ENCODE assay signal across 24 mouse cellular contexts in genomic region chr9:81945624-81946023, GRCm38 (mm10).
DNase-seq lines count a peak whose midpoint lies in the region; ATAC-seq and TF ChIP-seq lines count a peak whose summit lies in the region.
"Had no signal": no experiment of that assay in that cellular context is flagged by ENCODE, and none has a peak within 500 bp of the region (broad histone marks: within the 10 kb centered on the region; RNA-seq: fewer than 3 reads in every experiment).

No protein-coding gene starts in this region.

- no peaks in the 10 kb centered on the region for H3K36me3 ChIP-seq in midbrain, embryonic 14.5 days (ENCODE audit: control insufficient read depth, insufficient read depth, low read length)
- H3K36me3 ChIP-seq in midbrain, postnatal 0 days (ENCODE audit: insufficient read depth, low read length) = no peaks in the 10 kb centered on the region
- H3K36me3 ChIP-seq in liver, postnatal 0 days (replicated peaks; ENCODE audit: insufficient read depth, low read length) = no peaks in the 10 kb centered on the region
- H3K36me3 ChIP-seq in intestine, embryonic 15.5 days = no peaks in the 10 kb centered on the region
- H3K36me3 ChIP-seq: forebrain, embryonic 10.5 days; forebrain, embryonic 15.5 days had no signal

- no peaks in the 10 kb centered on the region for H3K4me1 ChIP-seq in midbrain, embryonic 14.5 days (ENCODE audit: control insufficient read depth, insufficient read depth, low read length)
- no peaks in the 10 kb centered on the region for H3K4me1 ChIP-seq in midbrain, postnatal 0 days (ENCODE audit: insufficient read depth, low read length)
- no peaks in the 10 kb centered on the region for H3K4me1 ChIP-seq in liver, postnatal 0 days (ENCODE audit: insufficient read depth)
- no peaks in the 10 kb centered on the region for H3K4me1 ChIP-seq in intestine, embryonic 15.5 days (replicated peaks)
- H3K4me1 ChIP-seq: forebrain, embryonic 10.5 days; forebrain, embryonic 15.5 days had no signal

- no peak for TF ChIP-seq CTCF in midbrain, postnatal 0 days (IDR thresholded peaks at IDR 0.05)
- no peak for TF ChIP-seq CTCF in liver, postnatal 0 days (IDR thresholded peaks at IDR 0.05; ENCODE audit: low read depth)

- ATAC-seq in midbrain, embryonic 14.5 days (ENCODE audit: low FRiP score, low TSS enrichment) = no peak
- ATAC-seq in midbrain, postnatal 0 days (ENCODE audit: low FRiP score) = no peak
- ATAC-seq in common myeloid progenitor, adult 5-6 weeks (replicated peaks; ENCODE audit: low read depth, poor library complexity, severe bottlenecking) = peak; percentile 89
- ATAC-seq in megakaryocyte, adult 5-6 weeks (ENCODE audit: poor library complexity, severe bottlenecking) = peak; percentile 54
- no peak for ATAC-seq in liver, postnatal 0 days
- no peak for ATAC-seq in intestine, embryonic 15.5 days
- ATAC-seq: CD4-positive, CD25-positive, alpha-beta regulatory T cell, adult 4 months; forebrain, embryonic 15.5 days; hindbrain, postnatal 0 days; inflammation-experienced regulatory T-cells, adult 6 months; intestine, postnatal 0 days; Patski had no signal

- H3K27ac ChIP-seq in midbrain, embryonic 14.5 days (replicated peaks; ENCODE audit: low read depth, low read length) = no peak overlapping the region
- H3K27ac ChIP-seq in midbrain, postnatal 0 days (ENCODE audit: low read depth, low read length) = no peak overlapping the region
- H3K27ac ChIP-seq in liver, postnatal 0 days (ENCODE audit: low read depth) = no peak overlapping the region
- no peak overlapping the region for H3K27ac ChIP-seq in intestine, embryonic 15.5 days
- H3K27ac ChIP-seq: forebrain, embryonic 10.5 days; forebrain, embryonic 15.5 days; heart, adult 2 months; hindbrain, embryonic 14.5 days; hindbrain, postnatal 0 days had no signal

- no peaks in the 10 kb centered on the region for H3K9me3 ChIP-seq in midbrain, embryonic 14.5 days (ENCODE audit: control insufficient read depth, low read length)
- H3K9me3 ChIP-seq in midbrain, postnatal 0 days (ENCODE audit: low read length) = no peaks in the 10 kb centered on the region
- no peaks in the 10 kb centered on the region for H3K9me3 ChIP-seq in liver, postnatal 0 days (ENCODE audit: low read length)
- H3K9me3 ChIP-seq in intestine, embryonic 15.5 days = no peaks in the 10 kb centered on the region
- H3K9me3 ChIP-seq: forebrain, embryonic 10.5 days; forebrain, embryonic 15.5 days had no signal

- no peak for TF ChIP-seq EP300 in liver, postnatal 0 days (IDR thresholded peaks at IDR 0.05; ENCODE audit: low read depth)

- H3K27me3 ChIP-seq in midbrain, embryonic 14.5 days (ENCODE audit: control insufficient read depth, insufficient read depth, low read length) = no peaks in the 10 kb centered on the region
- no peaks in the 10 kb centered on the region for H3K27me3 ChIP-seq in midbrain, postnatal 0 days (ENCODE audit: insufficient read depth, low read length)
- H3K27me3 ChIP-seq in liver, postnatal 0 days (ENCODE audit: insufficient read depth, low read length) = no peaks in the 10 kb centered on the region
- H3K27me3 ChIP-seq in intestine, embryonic 15.5 days (replicated peaks) = no peaks in the 10 kb centered on the region
- H3K27me3 ChIP-seq: forebrain, embryonic 15.5 days; Patski had no signal

- no peak overlapping the region for H3K4me3 ChIP-seq in midbrain, embryonic 14.5 days (replicated peaks; ENCODE audit: low read depth, low read length)
- no peak overlapping the region for H3K4me3 ChIP-seq in midbrain, postnatal 0 days (ENCODE audit: low read depth, low read length)
- H3K4me3 ChIP-seq in liver, postnatal 0 days (ENCODE audit: low read depth, low read length) = no peak overlapping the region
- no peak overlapping the region for H3K4me3 ChIP-seq in intestine, embryonic 15.5 days (replicated peaks)
- H3K4me3 ChIP-seq: forebrain, embryonic 10.5 days; forebrain, embryonic 15.5 days; heart, adult 2 months had no signal

- WGBS in midbrain, embryonic 14.5 days = 70% methylated on average over 6 of the region's 6 CpGs
- WGBS in midbrain, postnatal 0 days = 76% methylated on average over 6 of the region's 6 CpGs
- 61% methylated on average over 6 of the region's 6 CpGs for WGBS in liver, postnatal 0 days (ENCODE audit: insufficient replicate concordance)
- WGBS in intestine, embryonic 15.5 days = 77% methylated on average over 6 of the region's 6 CpGs

- peak; percentile 8 for DNase-seq in midbrain, embryonic 14.5 days
- no peak for DNase-seq in midbrain, postnatal 0 days (ENCODE audit: low spot score)
- DNase-seq in liver, postnatal 0 days = no peak
- DNase-seq in adrenal gland, postnatal 36 days = no peak
- DNase-seq in urinary bladder, adult 18-20 months (ENCODE audit: low spot score in 2 of 2) = no peak
- DNase-seq: adrenal gland, postnatal 10 days; cerebellum, adult 11 months; cerebellum, adult 2 months; cerebellum, adult 9-11 months; cerebellum, postnatal 25 days; gastrocnemius, postnatal 25 days; heart, adult 2 months had no signal

- H3K4me2 ChIP-seq in midbrain, embryonic 14.5 days (ENCODE audit: low read length) = no peak overlapping the region
- no peak overlapping the region for H3K4me2 ChIP-seq in midbrain, postnatal 0 days (ENCODE audit: low read depth, low read length, poor library complexity, severe bottlenecking)
- H3K4me2 ChIP-seq in liver, postnatal 0 days (ENCODE audit: low read depth, low read length) = no peak overlapping the region
- no peak overlapping the region for H3K4me2 ChIP-seq in intestine, embryonic 15.5 days (replicated peaks)
- H3K4me2 ChIP-seq: forebrain, embryonic 15.5 days; heart, embryonic 11.5 days; hindbrain, embryonic 14.5 days had no signal

- no peak overlapping the region for H3K9ac ChIP-seq in midbrain, embryonic 14.5 days (replicated peaks; ENCODE audit: low read length)
- no peak overlapping the region for H3K9ac ChIP-seq in midbrain, postnatal 0 days (replicated peaks; ENCODE audit: low read length, poor library complexity, severe bottlenecking)
- no peak overlapping the region for H3K9ac ChIP-seq in liver, postnatal 0 days (replicated peaks)
- no peak overlapping the region for H3K9ac ChIP-seq in intestine, embryonic 15.5 days
- H3K9ac ChIP-seq: forebrain, embryonic 15.5 days; hindbrain, embryonic 14.5 days had no signal

Comparison
In these comparisons a context has a peak if more than half of its experiments do, and no peak if none do; other contexts are left out.
1. ATAC-seq: peak in common myeloid progenitor, adult 5-6 weeks (single experiment) and megakaryocyte, adult 5-6 weeks (single experiment); none in midbrain, embryonic 14.5 days (single experiment), midbrain, postnatal 0 days (single experiment), liver, postnatal 0 days (single experiment) and intestine, embryonic 15.5 days (single experiment).